Mouse (Mus musculus): Measurements from ENCODE around the gene AU040320. TPM values are rescaled to one million over a fixed set of nuclear protein-coding genes. Genes with fewer than 3 reads are reported as not detected.

The AU040320 gene
- polyA plus RNA-seq, 1 experiment from 2014 or later, result 35.3 TPM

GRCm38 (mm10) chr4:126741448-126741847, 11.9 kb upstream of the AU040320 start:
- H3K9ac ChIP-seq, result no peak overlapping the region
- ATAC-seq (ENCODE audit: low FRiP score), result peak; percentile 57

GRCm38 (mm10) chr4:126742976-126743375, 10.4 kb upstream of the AU040320 start:
- Histone ChIP-seq H3K27ac (no peak overlapping the region), H3K9ac (no peak overlapping the region), H3K27me3 (peaks cover 54% of the 10 kb centered on the region), H3K4me1 (peaks cover 12% of the 10 kb centered on the region; the same call in 1 of the 2 replicates), H3K36me3 (peaks cover 38% of the 10 kb centered on the region), H3K9me3 (replicated peaks) (no peaks in the 10 kb centered on the region), H3K4me3 (no peak overlapping the region), H3K4me2 (replicated peaks) (no peak overlapping the region)
- WGBS, result 56% methylated on average over 2 of the region's 2 CpGs
- no peak for ATAC-seq (ENCODE audit: low FRiP score)

More at GRCm38 (mm10) chr4:126741448-126741847, 11.9 kb upstream of the AU040320 start:
- no peak overlapping the region for H3K4me3 ChIP-seq
- no peaks in the 10 kb centered on the region for H3K9me3 ChIP-seq (replicated peaks)
- H3K4me2 ChIP-seq (replicated peaks), result no peak overlapping the region
- peaks cover 69% of the 10 kb centered on the region for H3K27me3 ChIP-seq
- 5% methylated on average over 12 of the region's 12 CpGs for WGBS
- H3K36me3 ChIP-seq, result peaks cover 26% of the 10 kb centered on the region
- H3K27ac ChIP-seq, result no peak overlapping the region
- H3K4me1 ChIP-seq, result peaks cover 12% of the 10 kb centered on the region; the same call in 1 of the 2 replicates

- no peak overlapping the region for H3K4me2 ChIP-seq (replicated peaks)
- no peak overlapping the region for H3K4me3 ChIP-seq
- peak overlapping the region; percentile 32; the same call in 1 of the 2 replicates for H3K9ac ChIP-seq
- H3K9me3 ChIP-seq (replicated peaks), result no peaks in the 10 kb centered on the region
- ATAC-seq (ENCODE audit: low FRiP score), result no peak
- 8% methylated on average over 11 of the region's 11 CpGs for WGBS
- peaks cover 45% of the 10 kb centered on the region for H3K36me3 ChIP-seq
- H3K27ac ChIP-seq, result no peak overlapping the region
- peaks cover 16% of the 10 kb centered on the region; the same call in 1 of the 2 replicates for H3K4me1 ChIP-seq
- H3K27me3 ChIP-seq, result peaks cover 46% of the 10 kb centered on the region
Observed at GRCm38 (mm10) chr4:126743713-126744112, 9.6 kb upstream of the AU040320 start.

GRCm38 (mm10) chr4:126744831-126745230, 8.5 kb upstream of the AU040320 start:
- Histone ChIP-seq H3K27me3 (peaks cover 35% of the 10 kb centered on the region), H3K4me3 (no peak overlapping the region), H3K9ac (no peak overlapping the region), H3K4me2 (replicated peaks) (no peak overlapping the region), H3K4me1 (peaks cover 24% of the 10 kb centered on the region), H3K9me3 (replicated peaks) (no peaks in the 10 kb centered on the region), H3K36me3 (peaks cover 56% of the 10 kb centered on the region), H3K27ac (no peak overlapping the region)
- 87% methylated on average over 14 of the region's 14 CpGs for WGBS
- ATAC-seq (ENCODE audit: low FRiP score), result no peak

GRCm38 (mm10) chr4:126745506-126746193, 7.7 kb upstream of the AU040320 start:
- WGBS, result 36% methylated on average over 13 of the region's 13 CpGs
- ATAC-seq (ENCODE audit: low FRiP score), result 0 out of 2 replicates have a peak, but pooled peaks have one; percentile 18

GRCm38 (mm10) chr4:126746194-126746840, 7.0 kb upstream of the AU040320 start:
- WGBS, result 89% methylated on average over 10 of the region's 10 CpGs

More at GRCm38 (mm10) chr4:126745506-126746193, 7.7 kb upstream of the AU040320 start:
- H3K4me3 ChIP-seq, result no peak overlapping the region
- H3K27ac ChIP-seq, result no peak overlapping the region
- H3K4me1 ChIP-seq, result peaks cover 32% of the 10 kb centered on the region
- no peaks in the 10 kb centered on the region for H3K9me3 ChIP-seq (replicated peaks)
- H3K9ac ChIP-seq, result no peak overlapping the region
- H3K36me3 ChIP-seq, result peaks cover 65% of the 10 kb centered on the region
- H3K27me3 ChIP-seq, result peaks cover 32% of the 10 kb centered on the region
- H3K4me2 ChIP-seq (replicated peaks), result no peak overlapping the region

GRCm38 (mm10) chr4:126748381-126748780, 5.0 kb upstream of the AU040320 start:
- Histone ChIP-seq H3K4me1 (peaks cover 50% of the 10 kb centered on the region), H3K27me3 (peaks cover 15% of the 10 kb centered on the region), H3K4me3 (no peak overlapping the region), H3K27ac (no peak overlapping the region), H3K9me3 (replicated peaks) (no peaks in the 10 kb centered on the region), H3K36me3 (peaks cover 65% of the 10 kb centered on the region), H3K4me2 (replicated peaks) (no peak overlapping the region), H3K9ac (no peak overlapping the region)
- no peak for ATAC-seq (ENCODE audit: low FRiP score)
- 93% methylated on average over 8 of the region's 8 CpGs for WGBS

More at GRCm38 (mm10) chr4:126746194-126746840, 7.0 kb upstream of the AU040320 start:
- no peak for ATAC-seq (ENCODE audit: low FRiP score)
- H3K9me3 ChIP-seq (replicated peaks), result no peaks in the 10 kb centered on the region
- H3K27ac ChIP-seq, result no peak overlapping the region
- H3K9ac ChIP-seq, result no peak overlapping the region
- no peak overlapping the region for H3K4me2 ChIP-seq (replicated peaks)
- H3K4me1 ChIP-seq, result peaks cover 39% of the 10 kb centered on the region
- peaks cover 65% of the 10 kb centered on the region for H3K36me3 ChIP-seq
- H3K27me3 ChIP-seq, result peaks cover 30% of the 10 kb centered on the region
- H3K4me3 ChIP-seq, result no peak overlapping the region

- H3K36me3 ChIP-seq, result peaks cover 58% of the 10 kb centered on the region
Observed at GRCm38 (mm10) chr4:126749553-126749952, 3.8 kb upstream of the AU040320 start.

GRCm38 (mm10) chr4:126750046-126750683, 3.2 kb upstream of the AU040320 start:
- H3K27ac ChIP-seq, result no peak overlapping the region
- no peak for ATAC-seq (ENCODE audit: low FRiP score)
- peak overlapping the region; percentile 8; the same call in 1 of the 2 replicates for H3K9ac ChIP-seq
- no peaks in the 10 kb centered on the region for H3K9me3 ChIP-seq (replicated peaks)
- peaks cover 50% of the 10 kb centered on the region for H3K4me1 ChIP-seq
- no peak overlapping the region for H3K4me3 ChIP-seq
- no peaks in the 10 kb centered on the region for H3K27me3 ChIP-seq
- peaks cover 52% of the 10 kb centered on the region for H3K36me3 ChIP-seq
- 90% methylated on average over 26 of the region's 26 CpGs for WGBS
- H3K4me2 ChIP-seq (replicated peaks), result no peak overlapping the region

More at GRCm38 (mm10) chr4:126749553-126749952, 3.8 kb upstream of the AU040320 start:
- peaks cover 46% of the 10 kb centered on the region for H3K4me1 ChIP-seq
- H3K9ac ChIP-seq, result peak overlapping the region; percentile 8; the same call in 1 of the 2 replicates
- ATAC-seq (ENCODE audit: low FRiP score), result no peak
- H3K27ac ChIP-seq, result no peak overlapping the region
- no peaks in the 10 kb centered on the region for H3K9me3 ChIP-seq (replicated peaks)
- WGBS, result 89% methylated on average over 11 of the region's 11 CpGs
- peaks cover 5% of the 10 kb centered on the region; the same call in 1 of the 2 replicates for H3K27me3 ChIP-seq
- H3K4me2 ChIP-seq (replicated peaks), result no peak overlapping the region
- H3K4me3 ChIP-seq, result no peak overlapping the region

GRCm38 (mm10) chr4:126750863-126751555, 2.3 kb upstream of the AU040320 start:
- no peaks in the 10 kb centered on the region for H3K27me3 ChIP-seq
- H3K36me3 ChIP-seq, result peaks cover 43% of the 10 kb centered on the region
- no peak overlapping the region for H3K9ac ChIP-seq
- H3K27ac ChIP-seq, result no peak overlapping the region
- WGBS, result 84% methylated on average over 8 of the region's 8 CpGs
- H3K4me2 ChIP-seq (replicated peaks), result peak overlapping the region; percentile 91
- H3K4me3 ChIP-seq, result no peak overlapping the region
- no peak for ATAC-seq (ENCODE audit: low FRiP score)
- no peaks in the 10 kb centered on the region for H3K9me3 ChIP-seq (replicated peaks)
- H3K4me1 ChIP-seq, result peaks cover 52% of the 10 kb centered on the region

- Histone ChIP-seq H3K27ac (no peak overlapping the region), H3K27me3 (no peaks in the 10 kb centered on the region), H3K4me1 (peaks cover 52% of the 10 kb centered on the region), H3K9me3 (replicated peaks) (no peaks in the 10 kb centered on the region), H3K4me2 (replicated peaks) (peak overlapping the region; percentile 91), H3K4me3 (peak overlapping the region; percentile 66), H3K9ac (peak overlapping the region; percentile 78), H3K36me3 (peaks cover 38% of the 10 kb centered on the region)
- 54% methylated on average over 10 of the region's 10 CpGs for WGBS
- ATAC-seq (ENCODE audit: low FRiP score), result no peak
Observed at GRCm38 (mm10) chr4:126751556-126752023, 1.8 kb upstream of the AU040320 start.
